Comparison of ENCODE assay signal across 14 mouse cellular contexts in genomic region chr6:114777872-114778271, GRCm38 (mm10).
DNase-seq lines count a peak whose midpoint lies in the region; ATAC-seq and TF ChIP-seq lines count a peak whose summit lies in the region.
"Had no signal": no experiment of that assay in that cellular context is flagged by ENCODE, and none has a peak within 500 bp of the region (broad histone marks: within the 10 kb centered on the region; RNA-seq: fewer than 3 reads in every experiment).

No protein-coding gene starts in this region.

- no peaks in the 10 kb centered on the region for H3K79me2 ChIP-seq in CH12.LX (replicated peaks; ENCODE audit: control insufficient read depth, extremely low read depth, insufficient read depth, poor library complexity, severe bottlenecking)

- H3K4me1 ChIP-seq in liver, postnatal 0 days (ENCODE audit: insufficient read depth), result peaks cover 11% of the 10 kb centered on the region
- peaks cover 28 to 83% of the 10 kb centered on the region in 2 experiments for H3K4me1 ChIP-seq in CH12.LX (ENCODE audit: control insufficient read depth in 1 of 2, insufficient read depth in 2 of 2)
- H3K4me1 ChIP-seq in limb, embryonic 12.5 days (replicated peaks), result peaks cover 37% of the 10 kb centered on the region

- H3K9ac ChIP-seq in liver, postnatal 0 days (replicated peaks), result no peak overlapping the region
- H3K9ac ChIP-seq in CH12.LX (ENCODE audit: insufficient read depth, low read depth), result peak overlapping the region; percentile 37
- no peak overlapping the region for H3K9ac ChIP-seq in limb, embryonic 12.5 days (replicated peaks)
- H3K9ac ChIP-seq: liver, embryonic 15.5 days had no signal

- TF ChIP-seq RAD21 in CH12.LX (IDR thresholded peaks at IDR 0.05; ENCODE audit: low read depth, low read length), result no peak

- H3K27me3 ChIP-seq in liver, postnatal 0 days (ENCODE audit: insufficient read depth, low read length), result no peaks in the 10 kb centered on the region
- no peaks in the 10 kb centered on the region for H3K27me3 ChIP-seq in CH12.LX (replicated peaks)
- no peaks in the 10 kb centered on the region for H3K27me3 ChIP-seq in limb, embryonic 12.5 days
- H3K27me3 ChIP-seq: liver, embryonic 15.5 days had no signal

- 65% methylated on average over 4 of the region's 4 CpGs for WGBS in liver, postnatal 0 days (ENCODE audit: insufficient replicate concordance)
- 10% methylated on average over 4 of the region's 4 CpGs for WGBS in limb, embryonic 12.5 days

- no peak for TF ChIP-seq CTCF in liver, postnatal 0 days (IDR thresholded peaks at IDR 0.05; ENCODE audit: low read depth)
- TF ChIP-seq CTCF in CH12.LX (conservative IDR thresholded peaks at IDR 0.05 in 1 of 2, IDR thresholded peaks at IDR 0.05 in 1 of 2; ENCODE audit: low read depth in 2 of 2, low read length in 2 of 2), result no peak

- dilution Hi-C loops in CH12.LX (cut with MboI; ENCODE audit: extremely low pct_ligation_motif_present, extremely low pct_unique_long_range_greater_than_20kb, low sequenced_read_pairs), result no loop called here

- H3K27ac ChIP-seq in liver, postnatal 0 days (ENCODE audit: low read depth), result peak overlapping the region; percentile 18; the same call in 1 of the 2 replicates
- H3K27ac ChIP-seq in CH12.LX (ENCODE audit: insufficient read depth, low read depth), result peak overlapping the region; percentile 80
- H3K27ac ChIP-seq in limb, embryonic 12.5 days, result 0 out of 2 replicates have a peak overlapping the region, but pooled peaks have one; percentile 9
- H3K27ac ChIP-seq: liver, embryonic 15.5 days had no signal

- no peak overlapping the region for H3K4me2 ChIP-seq in liver, postnatal 0 days (ENCODE audit: low read depth, low read length)
- H3K4me2 ChIP-seq in CH12.LX (ENCODE audit: insufficient read depth, low read depth, poor library complexity, severe bottlenecking), result peak overlapping the region; percentile 60
- H3K4me2 ChIP-seq in limb, embryonic 12.5 days, result no peak overlapping the region
- H3K4me2 ChIP-seq: liver, embryonic 15.5 days had no signal

- no peak for DNase-seq in liver, postnatal 0 days
- DNase-seq in liver (no peak), CH12.LX (ENCODE audit: extremely low read depth) (peak; percentile 67), ZHBTc4 (ENCODE audit: low read depth, low spot score) (peak; percentile 82)
- no peak for DNase-seq in heart, adult 8-10 months (ENCODE audit: low spot score)
- DNase-seq in frontal cortex, postnatal 36 days (ENCODE audit: low spot score in 2 of 2), result no peak
- DNase-seq: adrenal gland, postnatal 10 days; cerebellum, postnatal 36 days; heart, adult 18-20 months; heart, postnatal 10 days; lung, postnatal 36 days had no signal

- no peak for TF ChIP-seq EP300 in liver, postnatal 0 days (IDR thresholded peaks at IDR 0.05; ENCODE audit: low read depth)
- TF ChIP-seq EP300 in CH12.LX (IDR thresholded peaks at IDR 0.05; ENCODE audit: low read length), result peak; percentile 51

- ATAC-seq in liver, postnatal 0 days, result no peak
- ATAC-seq in limb, embryonic 12.5 days (ENCODE audit: insufficient number of reproducible peaks, insufficient read depth, low FRiP score, low TSS enrichment, low read depth), result no peak
- ATAC-seq: intestine, postnatal 0 days had no signal

- in situ Hi-C loops in CH12.LX (cut with MboI; ENCODE audit: low pct_ligation_motif_present, low pct_unique_long_range_greater_than_20kb, low sequenced_read_pairs), result no loop called here

- no peak overlapping the region for H3K4me3 ChIP-seq in liver, postnatal 0 days (ENCODE audit: low read depth, low read length)
- H3K4me3 ChIP-seq in CH12.LX (replicated peaks in 1 of 3; ENCODE audit: low read depth in 2 of 3, low read length in 2 of 3, poor library complexity in 1 of 3), result no peak overlapping the region
- H3K4me3 ChIP-seq in limb, embryonic 12.5 days (replicated peaks), result no peak overlapping the region
- H3K4me3 ChIP-seq: liver, embryonic 15.5 days had no signal

- H3K9me3 ChIP-seq in liver, postnatal 0 days (ENCODE audit: low read length), result no peaks in the 10 kb centered on the region
- peaks cover 2% of the 10 kb centered on the region for H3K9me3 ChIP-seq in CH12.LX (replicated peaks; ENCODE audit: low read length)
- H3K9me3 ChIP-seq in limb, embryonic 12.5 days, result no peaks in the 10 kb centered on the region
- H3K9me3 ChIP-seq: liver, embryonic 15.5 days had no signal

- TF ChIP-seq POLR2A in CH12.LX (IDR thresholded peaks at IDR 0.05; ENCODE audit: low read depth, low read length), result no peak

- no peaks in the 10 kb centered on the region for H3K36me3 ChIP-seq in liver, postnatal 0 days (replicated peaks; ENCODE audit: insufficient read depth, low read length)
- H3K36me3 ChIP-seq in CH12.LX (replicated peaks in 1 of 2; ENCODE audit: control insufficient read depth in 1 of 2, insufficient read depth in 1 of 2, low read length in 1 of 2), result no peaks in the 10 kb centered on the region
- no peaks in the 10 kb centered on the region for H3K36me3 ChIP-seq in limb, embryonic 12.5 days
- H3K36me3 ChIP-seq: liver, embryonic 15.5 days had no signal

TF ChIP-seq in CH12.LX, 34 proteins besides CTCF, POLR2A, EP300 and RAD21:
- peak; percentile 59 for TF ChIP-seq JUN (IDR thresholded peaks at IDR 0.05; ENCODE audit: insufficient read depth, low read depth, low read length)
- TF ChIP-seq TBP (conservative IDR thresholded peaks at IDR 0.05; ENCODE audit: low read depth, low read length), result 0 out of 2 replicates have a peak, but pooled peaks have one; percentile 22
- peak; percentile 63; the same call in 1 of the 2 replicates for TF ChIP-seq MEF2A (IDR thresholded peaks at IDR 0.05; ENCODE audit: borderline replicate concordance, low read depth, low read length)
- no peak for TF ChIP-seq E2F4 (IDR thresholded peaks at IDR 0.05; ENCODE audit: insufficient replicate concordance, low read depth, low read length)
- TF ChIP-seq TCF12 (IDR thresholded peaks at IDR 0.05; ENCODE audit: low read depth, low read length), result 0 out of 2 replicates have a peak, but pooled peaks have one; percentile 61
- TF ChIP-seq MAX (IDR thresholded peaks at IDR 0.05; ENCODE audit: low read length), result 0 out of 2 replicates have a peak, but pooled peaks have one; percentile 28
- TF ChIP-seq KAT2A (IDR thresholded peaks at IDR 0.05; ENCODE audit: insufficient replicate concordance, low read length), result no peak
- no peak for TF ChIP-seq CHD1 (IDR thresholded peaks at IDR 0.05; ENCODE audit: low read depth, low read length)
- peak; percentile 91 for TF ChIP-seq ETS1 (conservative IDR thresholded peaks at IDR 0.05; ENCODE audit: low read depth, low read length)
- no peak; the same call in 1 of the 2 replicates for TF ChIP-seq HCFC1 (IDR thresholded peaks at IDR 0.05; ENCODE audit: low read depth, low read length)
- TF ChIP-seq PAX5 (IDR thresholded peaks at IDR 0.05; ENCODE audit: low read length), result no peak
- TF ChIP-seq BHLHE40 (IDR thresholded peaks at IDR 0.05; ENCODE audit: low read depth, low read length), result peak; percentile 84
- TF ChIP-seq IRF4 (IDR thresholded peaks at IDR 0.05; ENCODE audit: low read depth, low read length), result peak; percentile 80
- TF ChIP-seq NRF1 (IDR thresholded peaks at IDR 0.05; ENCODE audit: low read depth, low read length), result 0 out of 2 replicates have a peak, but pooled peaks have one; percentile 14
- no peak for TF ChIP-seq USF1 (IDR thresholded peaks at IDR 0.05; ENCODE audit: low read depth, low read length)
- no peak for TF ChIP-seq UBTF (IDR thresholded peaks at IDR 0.05; ENCODE audit: low read depth, low read length)
- no peak for TF ChIP-seq CHD2 (IDR thresholded peaks at IDR 0.05; ENCODE audit: low read length)
- TF ChIP-seq ZNF384 (IDR thresholded peaks at IDR 0.05; ENCODE audit: low read depth, low read length), result no peak
- TF ChIP-seq MYC (IDR thresholded peaks at IDR 0.05; ENCODE audit: low read depth, low read length), result peak; percentile 17; the same call in 1 of the 2 replicates
- TF ChIP-seq MAFK (IDR thresholded peaks at IDR 0.05; ENCODE audit: insufficient replicate concordance, low read length), result no peak
- TF ChIP-seq ZKSCAN1 (IDR thresholded peaks at IDR 0.05; ENCODE audit: borderline replicate concordance, low read depth, low read length), result no peak
- TF ChIP-seq SMC3 (IDR thresholded peaks at IDR 0.05; ENCODE audit: low read depth, low read length), result peak; percentile 15; the same call in 1 of the 2 replicates
- TF ChIP-seq ZC3H11A (IDR thresholded peaks at IDR 0.05; ENCODE audit: low read depth, low read length), result no peak
- no peak for TF ChIP-seq ZMIZ1 (IDR thresholded peaks at IDR 0.05; ENCODE audit: low read depth, low read length)
- TF ChIP-seq NELFE (IDR thresholded peaks at IDR 0.05; ENCODE audit: low read depth, low read length), result no peak

Comparison
In these comparisons a context has a peak if more than half of its experiments do, and no peak if none do; other contexts are left out.
1. DNase-seq: peak in CH12.LX (single experiment) and ZHBTc4 (single experiment); none in liver, postnatal 0 days (single experiment), liver (single experiment), heart, adult 8-10 months (single experiment) and frontal cortex, postnatal 36 days (0 of 2).
2. H3K27ac ChIP-seq: peak in every context shown above with its lines; median percentile 80 in CH12.LX; 18 in liver, postnatal 0 days; 9 in limb, embryonic 12.5 days.